Mouse (Mus musculus) small intestine, adult 2 months (tissue): ENCODE data around the gene Tk1.

ENCODE experiments used
- CTCF ChIP-seq: fragments of 200-500 bp; IDR thresholded peaks from 2 replicates; pipeline ENCODE4 v1.5.1; 2012; ENCODE audit warnings: low read depth, mild to moderate bottlenecking, control low read depth, inconsistent platforms, low read length, moderate library complexity, mixed read lengths; ENCODE audit not compliant: insufficient replicate concordance, insufficient read length; ENCODE audit errors: extremely low read depth
- POLR2A ChIP-seq: fragments of 200-500 bp; IDR thresholded peaks from 2 replicates; pipeline ENCODE4 v1.6.1; 2012; ENCODE audit warnings: low read depth, mild to moderate bottlenecking, control low read depth, inconsistent platforms, low read length, moderate library complexity

- TF ChIP-seq POLR2A (no peak), CTCF (no peak)
Measured at GRCm38 (mm10) chr11:117768725-117769682, 56.9 kb downstream of the Tk1 start.
